Mouse (Mus musculus) C2C12 (cell line): ENCODE results near the gene Spint2.

ENCODE experiments used
- CTCF ChIP-seq: IDR thresholded peaks from one replicate; pipeline ENCODE4 v1.5.1; 2011; ENCODE audit not compliant: control insufficient read depth, insufficient read depth, insufficient read length
- MAX ChIP-seq: IDR thresholded peaks from one replicate; pipeline ENCODE4 v1.6.1; 2011; ENCODE audit warnings: mild to moderate bottlenecking, control low read depth
- MYOD1 ChIP-seq: IDR thresholded peaks from one replicate; pipeline ENCODE4 v1.6.1; 2011; ENCODE audit warnings: low read depth; ENCODE audit not compliant: control insufficient read depth, insufficient read length
- USF1 ChIP-seq: IDR thresholded peaks from one replicate; pipeline ENCODE4 v1.6.1; 2011; ENCODE audit warnings: low read depth, mild to moderate bottlenecking, control low read depth, moderate library complexity

DNA sequence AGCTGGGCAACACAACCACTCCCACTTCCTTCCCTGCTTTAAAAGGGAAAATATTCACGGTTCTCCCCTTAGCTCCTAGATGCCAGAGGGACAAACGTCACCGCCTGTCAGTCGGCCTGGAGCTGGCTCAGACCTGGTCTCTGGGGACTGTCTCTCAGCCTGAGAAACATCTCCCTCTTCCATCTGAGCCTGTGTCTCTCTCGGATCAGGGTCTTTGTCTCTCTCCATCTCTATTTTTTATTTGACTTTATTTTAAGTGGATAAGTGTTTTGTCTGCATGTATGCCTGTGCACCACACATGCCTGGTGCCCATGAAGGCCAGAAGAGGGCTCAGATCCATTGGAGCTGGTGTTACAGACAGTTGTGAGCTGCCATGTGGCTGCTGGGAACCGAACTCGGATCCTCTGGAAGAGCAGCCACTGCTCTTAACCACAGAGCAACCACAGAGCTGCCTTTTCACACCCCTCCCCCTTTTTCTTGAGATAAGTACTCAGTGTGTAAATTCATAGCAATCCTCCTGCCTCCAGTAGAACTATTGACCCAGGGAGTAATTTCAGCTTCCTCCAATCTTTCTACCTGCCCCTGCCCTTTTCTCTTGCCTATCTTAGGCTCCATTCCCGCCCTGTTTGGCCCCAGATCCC is 10.9 kb upstream of the Spint2 start:
- TF ChIP-seq CTCF: no peak
- TF ChIP-seq MYOD1: no peak
- no peak for TF ChIP-seq USF1
- no peak for TF ChIP-seq MAX
